Comparison of ENCODE assay signal across 9 mouse cellular contexts in the genomic region with DNA sequence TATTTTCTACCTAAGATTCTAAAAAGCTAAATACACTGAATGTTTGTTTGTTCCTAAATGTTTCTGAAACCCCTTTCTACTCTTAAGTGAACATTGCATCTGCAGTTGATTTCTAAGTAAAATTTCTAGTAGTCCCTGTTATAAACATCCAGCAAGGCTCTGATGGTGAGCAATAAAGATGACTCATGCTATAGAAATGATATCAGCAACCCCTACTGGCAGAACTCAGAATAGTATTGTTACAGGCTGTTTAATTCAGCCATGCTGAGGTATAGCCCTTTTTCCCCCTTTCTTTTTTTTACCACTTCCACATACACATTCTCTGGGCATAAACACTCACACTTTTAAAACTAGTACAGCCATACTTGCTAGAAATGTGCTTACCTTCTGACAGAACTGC.
DNase-seq lines count a peak whose midpoint lies in the region; ATAC-seq and TF ChIP-seq lines count a peak whose summit lies in the region.
"Had no signal": no experiment of that assay in that cellular context is flagged by ENCODE, and none has a peak within 500 bp of the region (broad histone marks: within the 10 kb centered on the region; RNA-seq: fewer than 3 reads in every experiment).

No protein-coding gene starts in this region.

- in situ Hi-C loops in Patski (cut with MboI; ENCODE audit: low pct_unique_long_range_greater_than_20kb): loop anchor here (25.0 kb wide), 1 partner anchor 253 kb away; no protein-coding TSS in a partner anchor

- peak; percentile 73 for TF ChIP-seq CTCF in Patski (IDR thresholded peaks at IDR 0.05)
- TF ChIP-seq CTCF in forebrain, postnatal 0 days (IDR thresholded peaks at IDR 0.05; ENCODE audit: low read depth): peak; percentile 77

- CTCF ChIA-PET in Patski (lab: Charles Lee): interaction anchor here (0.6 to 3.2 kb wide), 13 partner anchors 10 to 1535 kb away, joined by 3 to 11 read pairs (median 3); no protein-coding TSS in a partner anchor

- no peaks in the 10 kb centered on the region for H3K9me3 ChIP-seq in heart, embryonic 11.5 days (replicated peaks; ENCODE audit: control insufficient read depth, low read length)
- no peaks in the 10 kb centered on the region for H3K9me3 ChIP-seq in forebrain, postnatal 0 days (ENCODE audit: low read length)
- H3K9me3 ChIP-seq: embryonic facial prominence, embryonic 13.5 days had no signal

- no peak overlapping the region for H3K27ac ChIP-seq in heart, embryonic 11.5 days (ENCODE audit: low read depth, low read length)
- H3K27ac ChIP-seq in forebrain, postnatal 0 days (ENCODE audit: low read depth, low read length): no peak overlapping the region
- H3K27ac ChIP-seq: embryonic facial prominence, embryonic 13.5 days had no signal

- H3K27me3 ChIP-seq in heart, embryonic 11.5 days (ENCODE audit: control insufficient read depth, insufficient read depth, low read length): no peaks in the 10 kb centered on the region
- H3K27me3 ChIP-seq in Patski: no peaks in the 10 kb centered on the region
- H3K27me3 ChIP-seq in forebrain, postnatal 0 days (ENCODE audit: insufficient read depth, low read length): no peaks in the 10 kb centered on the region
- H3K27me3 ChIP-seq: embryonic facial prominence, embryonic 13.5 days had no signal

- 0 out of 2 replicates have a peak, but pooled peaks cover 10% of the 10 kb centered on the region for H3K36me3 ChIP-seq in heart, embryonic 11.5 days (ENCODE audit: control insufficient read depth, insufficient read depth, low read length)
- peaks cover 23% of the 10 kb centered on the region for H3K36me3 ChIP-seq in forebrain, postnatal 0 days (ENCODE audit: insufficient read depth)

- no peak overlapping the region for H3K4me2 ChIP-seq in heart, embryonic 11.5 days
- no peak overlapping the region for H3K4me2 ChIP-seq in forebrain, postnatal 0 days (ENCODE audit: low read depth)
- H3K4me2 ChIP-seq: embryonic facial prominence, embryonic 13.5 days had no signal

- POLR2A ChIA-PET in Patski (lab: Charles Lee): no interaction called here

- no peak overlapping the region for H3K4me3 ChIP-seq in heart, embryonic 11.5 days (ENCODE audit: low read depth, low read length)
- H3K4me3 ChIP-seq in forebrain, postnatal 0 days (ENCODE audit: low read depth, low read length): no peak overlapping the region
- H3K4me3 ChIP-seq: embryonic facial prominence, embryonic 13.5 days had no signal

- no peaks in the 10 kb centered on the region for H3K4me1 ChIP-seq in heart, embryonic 11.5 days (ENCODE audit: control insufficient read depth, insufficient read depth, low read length)
- no peaks in the 10 kb centered on the region for H3K4me1 ChIP-seq in forebrain, postnatal 0 days (ENCODE audit: insufficient read depth)

- DNase-seq in heart, postnatal 4 days: peak; percentile 5
- peak; percentile 24 to 31 for DNase-seq in B cell, adult 2 months
- peak; percentile 44 for DNase-seq in Patski (ENCODE audit: low read depth, low spot score)
- peak; percentile 75 for DNase-seq in forebrain, postnatal 0 days
- DNase-seq in mesoderm, embryonic 11.5 days (ENCODE audit: low read depth, low spot score): peak; percentile 28
- no peak for DNase-seq in spleen, adult 18-20 months
- DNase-seq in urinary bladder, postnatal 14 days (ENCODE audit: low spot score): no peak

- ATAC-seq in heart, embryonic 11.5 days (replicated peaks; ENCODE audit: insufficient number of reproducible peaks, low FRiP score, low TSS enrichment): no peak
- ATAC-seq in Patski: peak; percentile 97
- peak; percentile 89 for ATAC-seq in forebrain, postnatal 0 days

- H3K9ac ChIP-seq in heart, embryonic 11.5 days (ENCODE audit: low read depth, low read length): no peak overlapping the region
- H3K9ac ChIP-seq in forebrain, postnatal 0 days: no peak overlapping the region
- H3K9ac ChIP-seq: embryonic facial prominence, embryonic 13.5 days had no signal

Comparison
In these comparisons a context has a peak if more than half of its experiments do, and no peak if none do; other contexts are left out.
1. DNase-seq: peak in heart, postnatal 4 days (single experiment), B cell, adult 2 months (2 of 2), Patski (single experiment), forebrain, postnatal 0 days (single experiment) and mesoderm, embryonic 11.5 days (single experiment); none in spleen, adult 18-20 months (0 of 2) and urinary bladder, postnatal 14 days (single experiment).